Mouse (Mus musculus) c-Kit-negative CD71-positive TER-119-positive erythroid progenitor cells, embryonic 14.5 days (primary cell): ENCODE data around the gene Psmd14.

Source experiments
- DNase-seq: peaks from one replicate; pipeline ENCODE4 v3.0.0-alpha.2; 2013; ENCODE audit warnings: low read depth, low spot score

Psmd14 gene

GRCm38 (mm10) chr2:61760044-61760443, 48.5 kb downstream of the Psmd14 start:
- peak; percentile 24 for DNase-seq

- no peak for DNase-seq
These were observed 53.1 kb downstream of the Psmd14 start for GRCm38 (mm10) chr2:61764470-61765105.

GRCm38 (mm10) chr2:61765526-61765925, 54.0 kb downstream of the Psmd14 start:
- DNase-seq = no peak

- DNase-seq = no peak
These were observed 69.3 kb downstream of the Psmd14 start for GRCm38 (mm10) chr2:61780794-61781193.

GRCm38 (mm10) chr2:61794960-61795359, 83.5 kb downstream of the Psmd14 start:
- DNase-seq = no peak

- no peak for DNase-seq
These were observed 86.6 kb downstream of the Psmd14 start for GRCm38 (mm10) chr2:61798048-61798447.

GRCm38 (mm10) chr2:61802656-61803251, 91.3 kb downstream of the Psmd14 start, which contains the start of gene Tbr1:
TSS of gene Tbr1 (plus strand) at chr2:61802930.
- no peak for DNase-seq

- DNase-seq = no peak
These were observed 92.2 kb downstream of the Psmd14 start for GRCm38 (mm10) chr2:61803443-61804367.

- no peak for DNase-seq
These were observed 92.9 kb downstream of the Psmd14 start for GRCm38 (mm10) chr2:61804382-61804840.

- no peak for DNase-seq
These were observed 93.5 kb downstream of the Psmd14 start for GRCm38 (mm10) chr2:61804841-61805540.

- no peak for DNase-seq
These were observed 94.2 kb downstream of the Psmd14 start for GRCm38 (mm10) chr2:61805541-61806345.

- DNase-seq = no peak
These were observed 94.9 kb downstream of the Psmd14 start for GRCm38 (mm10) chr2:61806346-61806825.

- no peak for DNase-seq
These were observed 95.7 kb downstream of the Psmd14 start for GRCm38 (mm10) chr2:61807151-61807550.

GRCm38 (mm10) chr2:61807781-61808180, 96.3 kb downstream of the Psmd14 start:
- no peak for DNase-seq

GRCm38 (mm10) chr2:61808776-61809175, 97.3 kb downstream of the Psmd14 start:
- no peak for DNase-seq

- no peak for DNase-seq
These were observed 97.9 kb downstream of the Psmd14 start for GRCm38 (mm10) chr2:61809381-61809780.

- DNase-seq = no peak
These were observed 99.3 kb downstream of the Psmd14 start for GRCm38 (mm10) chr2:61810751-61811150.

GRCm38 (mm10) chr2:61811163-61811506, 99.6 kb downstream of the Psmd14 start:
- no peak for DNase-seq

GRCm38 (mm10) chr2:61811507-61812421, 100.3 kb downstream of the Psmd14 start:
- no peak for DNase-seq

- DNase-seq = no peak
These were observed 101.0 kb downstream of the Psmd14 start for GRCm38 (mm10) chr2:61812536-61812935.
